Mouse (Mus musculus): ENCODE data around the gene Cdk8. TPM values are rescaled to one million over a fixed set of nuclear protein-coding genes. Genes with fewer than 3 reads are reported as not detected.
"Not testable (repeated sequence)": the region's sequence is repeated elsewhere in the genome, so short reads cannot be mapped to it uniquely, and the experiment has no call there.

Cdk8 gene
- 19.0 and 21.9 TPM in 2 replicates for polyA plus RNA-seq (2015; fragmentation: Nextera tagmentation; extraction: Ambion mirVana)

GRCm38 (mm10) chr5:146230864-146231654 is at the start of gene Cdk8:
Cdk8 (plus strand) TSS chr5:146231230.
- Histone ChIP-seq H3K9ac (peak within 1 kb of the TSS; percentile 95), H3K4me1 (replicated peaks) (peaks cover 44% of the 10 kb centered on the region), H3K9me3 (replicated peaks) (no peaks in the 10 kb centered on the region), H3K4me2 (peak within 1 kb of the TSS; percentile 82), H3K4me3 (replicated peaks) (peak within 1 kb of the TSS; percentile 92), H3K27ac (replicated peaks) (peak within 1 kb of the TSS; percentile 97), H3K27me3 (no peaks in the 10 kb centered on the region), H3K36me3 (replicated peaks) (peaks cover 11% of the 10 kb centered on the region)
- peak; percentile 93 for ATAC-seq (ENCODE audit: insufficient read depth)
- WGBS (ENCODE audit: insufficient replicate concordance) = under 1% methylated on average over 98 of the region's 102 CpGs

- not testable (repeated sequence) for ATAC-seq (ENCODE audit: insufficient read depth); H3K9me3 ChIP-seq (replicated peaks); H3K27me3 ChIP-seq; H3K36me3 ChIP-seq (replicated peaks); H3K27ac ChIP-seq (replicated peaks); H3K4me2 ChIP-seq; H3K9ac ChIP-seq; H3K4me3 ChIP-seq (replicated peaks); H3K4me1 ChIP-seq (replicated peaks)
- 56% methylated on average over 4 of the region's 4 CpGs for WGBS (ENCODE audit: insufficient replicate concordance)
Measured at GRCm38 (mm10) chr5:146185204-146185603, 45.8 kb upstream of the Cdk8 start, which contains the start of gene 1700001J03Rik. 1700001J03Rik (minus strand) TSS chr5:146185304.

GRCm38 (mm10) chr5:146187441-146187840 is 43.6 kb upstream of the Cdk8 start:
- not testable (repeated sequence) for H3K27me3 ChIP-seq; H3K4me1 ChIP-seq (replicated peaks); H3K9ac ChIP-seq; ATAC-seq (ENCODE audit: insufficient read depth); H3K4me2 ChIP-seq; H3K9me3 ChIP-seq (replicated peaks); H3K27ac ChIP-seq (replicated peaks); H3K4me3 ChIP-seq (replicated peaks); H3K36me3 ChIP-seq (replicated peaks)
- 16% methylated on average over 5 of the region's 5 CpGs for WGBS (ENCODE audit: insufficient replicate concordance)

- Histone ChIP-seq H3K36me3 (replicated peaks) (no peaks in the 10 kb centered on the region), H3K4me1 (replicated peaks) (no peaks in the 10 kb centered on the region), H3K4me3 (replicated peaks) (no peak overlapping the region), H3K27ac (replicated peaks) (no peak overlapping the region), H3K9ac (no peak overlapping the region), H3K4me2 (no peak overlapping the region), H3K27me3 (no peaks in the 10 kb centered on the region), H3K9me3 (replicated peaks) (no peaks in the 10 kb centered on the region)
- 80% methylated on average over 1 of the region's 1 CpGs for WGBS (ENCODE audit: insufficient replicate concordance)
- ATAC-seq (ENCODE audit: insufficient read depth) = no peak
Measured at GRCm38 (mm10) chr5:146188144-146188543, 42.9 kb upstream of the Cdk8 start.

DNA sequence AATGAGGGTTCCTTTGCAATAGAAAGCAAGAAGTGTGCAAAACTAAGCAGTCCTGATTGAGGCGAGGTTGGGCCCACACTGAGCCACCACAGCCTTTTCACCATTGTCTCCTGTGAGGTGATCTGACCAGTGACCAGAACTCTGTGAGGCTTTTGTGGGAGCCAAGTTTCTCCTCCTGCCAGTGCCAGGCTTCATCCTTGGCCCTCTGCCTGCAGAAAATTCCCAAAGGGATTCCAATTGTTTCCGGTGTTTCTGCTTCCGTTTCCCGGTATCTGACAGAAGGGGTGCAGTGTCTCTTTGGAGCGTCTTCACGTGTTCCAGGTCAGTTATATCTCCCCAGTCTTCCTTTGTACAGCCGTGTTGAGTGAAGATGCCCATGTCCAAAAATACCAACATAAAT is 42.3 kb upstream of the Cdk8 start:
- Histone ChIP-seq H3K9me3 (replicated peaks) (no peaks in the 10 kb centered on the region), H3K4me1 (replicated peaks) (no peaks in the 10 kb centered on the region), H3K27ac (replicated peaks) (no peak overlapping the region), H3K4me3 (replicated peaks) (no peak overlapping the region), H3K9ac (no peak overlapping the region), H3K27me3 (no peaks in the 10 kb centered on the region), H3K36me3 (replicated peaks) (no peaks in the 10 kb centered on the region), H3K4me2 (no peak overlapping the region)
- ATAC-seq (ENCODE audit: insufficient read depth) = no peak
- WGBS (ENCODE audit: insufficient replicate concordance) = 68% methylated on average over 7 of the region's 7 CpGs

- Histone ChIP-seq H3K4me2 (no peak overlapping the region), H3K27me3 (no peaks in the 10 kb centered on the region), H3K4me3 (replicated peaks) (no peak overlapping the region), H3K9ac (no peak overlapping the region), H3K4me1 (replicated peaks) (no peaks in the 10 kb centered on the region), H3K9me3 (replicated peaks) (no peaks in the 10 kb centered on the region), H3K27ac (replicated peaks) (no peak overlapping the region), H3K36me3 (replicated peaks) (no peaks in the 10 kb centered on the region)
- no peak for ATAC-seq (ENCODE audit: insufficient read depth)
- 38% methylated on average over 4 of the region's 4 CpGs for WGBS (ENCODE audit: insufficient replicate concordance)
Measured at GRCm38 (mm10) chr5:146190093-146190492, 40.9 kb upstream of the Cdk8 start.

- Histone ChIP-seq H3K4me3 (replicated peaks) (no peak overlapping the region), H3K9me3 (replicated peaks) (no peaks in the 10 kb centered on the region)
Measured at GRCm38 (mm10) chr5:146190501-146191269, 40.3 kb upstream of the Cdk8 start.

DNA sequence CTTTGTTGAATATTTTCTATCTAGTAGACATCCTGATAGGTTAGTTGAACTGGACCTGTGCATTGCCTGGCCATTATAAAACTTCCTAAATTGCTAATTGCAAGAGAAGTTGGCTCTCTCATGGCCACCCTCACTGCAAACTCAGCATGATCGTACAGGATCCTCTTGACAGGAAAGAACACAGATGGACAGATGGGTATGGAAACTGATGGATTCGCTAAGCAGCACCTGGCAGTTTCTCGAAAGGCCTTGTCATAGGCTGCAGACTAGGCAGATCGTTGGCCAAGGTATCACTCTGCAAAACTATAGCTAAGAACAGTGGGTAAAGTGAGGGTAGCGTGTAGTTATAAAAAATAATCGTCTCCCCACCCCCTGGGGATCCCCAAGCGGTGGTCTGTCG is 37.7 kb upstream of the Cdk8 start:
- Histone ChIP-seq H3K9me3 (replicated peaks) (no peaks in the 10 kb centered on the region), H3K4me1 (replicated peaks) (no peaks in the 10 kb centered on the region), H3K27ac (replicated peaks) (no peak overlapping the region), H3K4me2 (no peak overlapping the region), H3K9ac (no peak overlapping the region), H3K36me3 (replicated peaks) (no peaks in the 10 kb centered on the region), H3K27me3 (no peaks in the 10 kb centered on the region), H3K4me3 (replicated peaks) (no peak overlapping the region)
- WGBS (ENCODE audit: insufficient replicate concordance) = 59% methylated on average over 8 of the region's 8 CpGs
- ATAC-seq (ENCODE audit: insufficient read depth) = no peak

More at GRCm38 (mm10) chr5:146190501-146191269, 40.3 kb upstream of the Cdk8 start:
- Histone ChIP-seq H3K27ac (replicated peaks) (no peak overlapping the region), H3K4me1 (replicated peaks) (no peaks in the 10 kb centered on the region), H3K9ac (no peak overlapping the region), H3K4me2 (no peak overlapping the region), H3K36me3 (replicated peaks) (no peaks in the 10 kb centered on the region), H3K27me3 (no peaks in the 10 kb centered on the region)
- no peak for ATAC-seq (ENCODE audit: insufficient read depth)
- 40% methylated on average over 3 of the region's 3 CpGs for WGBS (ENCODE audit: insufficient replicate concordance)

- no peak overlapping the region for H3K9ac ChIP-seq
Measured at GRCm38 (mm10) chr5:146199073-146199472, 32.0 kb upstream of the Cdk8 start.

DNA sequence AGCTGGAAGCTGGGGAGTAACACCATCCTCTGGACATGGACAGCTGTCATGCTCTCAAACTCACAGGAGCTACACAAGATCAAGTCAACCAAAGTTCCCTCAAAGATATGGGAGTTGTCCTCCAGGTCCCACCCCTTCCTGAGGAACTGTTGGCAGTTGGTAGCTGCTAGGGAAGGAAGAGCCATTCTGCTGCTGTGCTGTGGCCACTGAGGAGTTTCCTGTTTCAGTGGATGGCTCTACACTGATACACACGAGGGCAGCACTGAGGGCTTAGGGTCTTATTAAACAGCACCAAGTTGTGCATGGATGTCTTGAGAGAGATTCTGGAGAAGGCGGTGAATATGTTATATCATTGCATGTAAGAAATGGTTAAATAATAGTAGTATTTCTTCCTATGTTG is 31.5 kb upstream of the Cdk8 start:
- Histone ChIP-seq H3K27ac (replicated peaks) (no peak overlapping the region), H3K9ac (no peak overlapping the region), H3K9me3 (replicated peaks) (no peaks in the 10 kb centered on the region), H3K4me2 (no peak overlapping the region), H3K36me3 (replicated peaks) (peaks cover 16% of the 10 kb centered on the region), H3K4me3 (replicated peaks) (no peak overlapping the region), H3K4me1 (replicated peaks) (no peaks in the 10 kb centered on the region), H3K27me3 (no peaks in the 10 kb centered on the region)
- ATAC-seq (ENCODE audit: insufficient read depth) = no peak
- WGBS (ENCODE audit: insufficient replicate concordance) = 53% methylated on average over 2 of the region's 2 CpGs

More at GRCm38 (mm10) chr5:146199073-146199472, 32.0 kb upstream of the Cdk8 start:
- no peaks in the 10 kb centered on the region for H3K4me1 ChIP-seq (replicated peaks)
- H3K27me3 ChIP-seq = no peaks in the 10 kb centered on the region
- H3K4me3 ChIP-seq (replicated peaks) = no peak overlapping the region
- no peak for ATAC-seq (ENCODE audit: insufficient read depth)
- peaks cover 11% of the 10 kb centered on the region for H3K36me3 ChIP-seq (replicated peaks)
- no peak overlapping the region for H3K27ac ChIP-seq (replicated peaks)
- no peak overlapping the region for H3K4me2 ChIP-seq
- no peaks in the 10 kb centered on the region for H3K9me3 ChIP-seq (replicated peaks)

GRCm38 (mm10) chr5:146200580-146200979 is 30.4 kb upstream of the Cdk8 start:
- H3K27me3 ChIP-seq = no peaks in the 10 kb centered on the region
- WGBS (ENCODE audit: insufficient replicate concordance) = 89% methylated on average over 6 of the region's 6 CpGs
- H3K4me2 ChIP-seq = no peak overlapping the region
- no peak overlapping the region for H3K27ac ChIP-seq (replicated peaks)
- H3K9me3 ChIP-seq (replicated peaks) = no peaks in the 10 kb centered on the region
- no peak overlapping the region for H3K9ac ChIP-seq
- H3K4me3 ChIP-seq (replicated peaks) = no peak overlapping the region
- peaks cover 25% of the 10 kb centered on the region for H3K36me3 ChIP-seq (replicated peaks)
- no peaks in the 10 kb centered on the region for H3K4me1 ChIP-seq (replicated peaks)
- no peak for ATAC-seq (ENCODE audit: insufficient read depth)
